Mouse (Mus musculus): ENCODE measurements around the gene Zfp948. TPM values are rescaled to one million over a fixed set of nuclear protein-coding genes. Genes with fewer than 3 reads are reported as not detected.

Gene Zfp948
- polyA plus RNA-seq, 2 experiments: 3.6 to 7.6 TPM

GRCm38 (mm10) chr17:21579080-21579479, 12.3 kb downstream of the Zfp948 start:
- 6% methylated on average over 1 of the region's 1 CpGs for WGBS (ENCODE audit: insufficient replicate concordance)
- Histone ChIP-seq H3K4me3 (ENCODE audit: insufficient read depth in 1 of 2, low read depth in 2 of 2, low read length in 2 of 2) (no peak overlapping the region), H3K4me1 (replicated peaks; ENCODE audit: control insufficient read depth in 2 of 2, insufficient read depth in 2 of 2, low read length in 1 of 2) (peaks cover 0 to 3% of the 10 kb centered on the region in 2 experiments; a peak in 1 of 4 replicates), H3K27ac (no peak overlapping the region), H3K27me3 (ENCODE audit: control insufficient read depth, insufficient read depth, low read length) (no peaks in the 10 kb centered on the region), H3K9me3 (ENCODE audit: control insufficient read depth, low read length) (no peaks in the 10 kb centered on the region), H3K4me2 (ENCODE audit: low read depth) (no peak overlapping the region; the same call in 1 of the 2 replicates), H3K9ac (replicated peaks) (no peak overlapping the region), H3K36me3 (replicated peaks; ENCODE audit: control insufficient read depth, insufficient read depth, low read depth) (peaks cover 6% of the 10 kb centered on the region)
- ATAC-seq (ENCODE audit: insufficient read depth) (peak; percentile 69), DNase-seq (ENCODE audit: low read depth in 3 of 3, low spot score in 3 of 3) (peak in 1 of 3 experiments; percentile 19)
- no peak for TF ChIP-seq EP300 (IDR thresholded peaks at IDR 0.05; ENCODE audit: low read depth)

- DNase-seq (ENCODE audit: low read depth in 3 of 3, low spot score in 3 of 3) (peak; percentile 68 to 71 (median 68)), ATAC-seq (ENCODE audit: insufficient read depth) (peak; percentile 83)
- H3K9me3 ChIP-seq (ENCODE audit: control insufficient read depth, low read length): no peaks in the 10 kb centered on the region
- WGBS (ENCODE audit: insufficient replicate concordance): 13% methylated on average over 5 of the region's 5 CpGs
- H3K4me1 ChIP-seq (replicated peaks; ENCODE audit: control insufficient read depth in 2 of 2, insufficient read depth in 2 of 2, low read length in 1 of 2): peaks cover 0 to 3% of the 10 kb centered on the region in 2 experiments; a peak in 1 of 4 replicates
- no peak overlapping the region; the same call in 1 of the 2 replicates for H3K4me2 ChIP-seq (ENCODE audit: low read depth)
- H3K27ac ChIP-seq: no peak overlapping the region
- peaks cover 6% of the 10 kb centered on the region for H3K36me3 ChIP-seq (replicated peaks; ENCODE audit: control insufficient read depth, insufficient read depth, low read depth)
- no peak overlapping the region for H3K9ac ChIP-seq (replicated peaks)
- peak; percentile 80 for TF ChIP-seq CTCF (IDR thresholded peaks at IDR 0.05; ENCODE audit: low read depth)
- TF ChIP-seq EP300 (IDR thresholded peaks at IDR 0.05; ENCODE audit: low read depth): no peak
- H3K27me3 ChIP-seq (ENCODE audit: control insufficient read depth, insufficient read depth, low read length): no peaks in the 10 kb centered on the region
- no peak overlapping the region for H3K4me3 ChIP-seq (ENCODE audit: insufficient read depth in 1 of 2, low read depth in 2 of 2, low read length in 2 of 2)
These were observed 12.8 kb downstream of the Zfp948 start for GRCm38 (mm10) chr17:21579493-21580175.

- H3K4me1 ChIP-seq (replicated peaks; ENCODE audit: control insufficient read depth in 2 of 2, insufficient read depth in 2 of 2, low read length in 1 of 2): no peaks in the 10 kb centered on the region
These were observed 18.7 kb downstream of the Zfp948 start for GRCm38 (mm10) chr17:21585521-21585920.

GRCm38 (mm10) chr17:21616356-21616755, 49.5 kb downstream of the Zfp948 start:
- H3K4me2 ChIP-seq (ENCODE audit: low read depth): no peak overlapping the region
- DNase-seq (ENCODE audit: low read depth in 3 of 3, low spot score in 3 of 3): no peak
- no peak overlapping the region for H3K9ac ChIP-seq (replicated peaks)
- H3K27ac ChIP-seq: no peak overlapping the region
- WGBS (ENCODE audit: insufficient replicate concordance): 50% methylated on average over 3 of the region's 3 CpGs
- no peak for TF ChIP-seq EP300 (IDR thresholded peaks at IDR 0.05; ENCODE audit: low read depth)
- TF ChIP-seq CTCF (IDR thresholded peaks at IDR 0.05; ENCODE audit: low read depth): no peak
- H3K9me3 ChIP-seq (ENCODE audit: control insufficient read depth, low read length): no peaks in the 10 kb centered on the region
- no peak for ATAC-seq (ENCODE audit: insufficient read depth)
- H3K4me1 ChIP-seq (replicated peaks; ENCODE audit: control insufficient read depth in 2 of 2, insufficient read depth in 2 of 2, low read length in 1 of 2): no peaks in the 10 kb centered on the region
- H3K27me3 ChIP-seq (ENCODE audit: control insufficient read depth, insufficient read depth, low read length): no peaks in the 10 kb centered on the region
- no peaks in the 10 kb centered on the region for H3K36me3 ChIP-seq (replicated peaks; ENCODE audit: control insufficient read depth, insufficient read depth, low read depth)
- no peak overlapping the region for H3K4me3 ChIP-seq (ENCODE audit: insufficient read depth in 1 of 2, low read depth in 2 of 2, low read length in 2 of 2)

More at GRCm38 (mm10) chr17:21585521-21585920, 18.7 kb downstream of the Zfp948 start:
- Histone ChIP-seq H3K36me3 (replicated peaks; ENCODE audit: control insufficient read depth, insufficient read depth, low read depth) (peaks cover 24% of the 10 kb centered on the region), H3K9ac (replicated peaks) (no peak overlapping the region), H3K4me3 (ENCODE audit: insufficient read depth in 1 of 2, low read depth in 2 of 2, low read length in 2 of 2) (no peak overlapping the region), H3K27me3 (ENCODE audit: control insufficient read depth, insufficient read depth, low read length) (no peaks in the 10 kb centered on the region), H3K4me2 (ENCODE audit: low read depth) (no peak overlapping the region), H3K27ac (no peak overlapping the region), H3K9me3 (ENCODE audit: control insufficient read depth, low read length) (no peaks in the 10 kb centered on the region)
- TF ChIP-seq EP300 (IDR thresholded peaks at IDR 0.05; ENCODE audit: low read depth): no peak
- TF ChIP-seq CTCF (IDR thresholded peaks at IDR 0.05; ENCODE audit: low read depth): no peak
- DNase-seq (ENCODE audit: low read depth in 3 of 3, low spot score in 3 of 3) (no peak), ATAC-seq (ENCODE audit: insufficient read depth) (no peak)
- 88% methylated on average over 2 of the region's 2 CpGs for WGBS (ENCODE audit: insufficient replicate concordance)

- no peaks in the 10 kb centered on the region for H3K9me3 ChIP-seq (ENCODE audit: control insufficient read depth, low read length)
- ATAC-seq (ENCODE audit: insufficient read depth): no peak
- TF ChIP-seq CTCF (IDR thresholded peaks at IDR 0.05; ENCODE audit: low read depth) (no peak), EP300 (IDR thresholded peaks at IDR 0.05; ENCODE audit: low read depth) (no peak)
- no peaks in the 10 kb centered on the region for H3K4me1 ChIP-seq (replicated peaks; ENCODE audit: control insufficient read depth in 2 of 2, insufficient read depth in 2 of 2, low read length in 1 of 2)
- WGBS (ENCODE audit: insufficient replicate concordance): 6% methylated on average over 9 of the region's 9 CpGs
- no peak overlapping the region for H3K4me2 ChIP-seq (ENCODE audit: low read depth)
- no peak overlapping the region for H3K9ac ChIP-seq (replicated peaks)
- no peaks in the 10 kb centered on the region for H3K36me3 ChIP-seq (replicated peaks; ENCODE audit: control insufficient read depth, insufficient read depth, low read depth)
- H3K4me3 ChIP-seq (ENCODE audit: insufficient read depth in 1 of 2, low read depth in 2 of 2, low read length in 2 of 2): no peak overlapping the region
- H3K27ac ChIP-seq: no peak overlapping the region
- no peaks in the 10 kb centered on the region for H3K27me3 ChIP-seq (ENCODE audit: control insufficient read depth, insufficient read depth, low read length)
- no peak for DNase-seq (ENCODE audit: low read depth in 3 of 3, low spot score in 3 of 3)
These were observed 50.5 kb downstream of the Zfp948 start for GRCm38 (mm10) chr17:21617352-21617751.

All from liver, embryonic 14.5 days (tissue).